20 mouse cellular contexts compared by ENCODE assay signal in genomic region chr2:173710193-173710592, GRCm38 (mm10). TPM values are rescaled to one million over a fixed set of nuclear protein-coding genes. Genes with fewer than 3 reads are reported as not detected.
"Had no signal": no experiment of that assay in that cellular context is flagged by ENCODE, and none has a peak within 500 bp of the region (broad histone marks: within the 10 kb centered on the region; RNA-seq: fewer than 3 reads in every experiment).

No protein-coding gene starts in this region.

- ATAC-seq: liver, postnatal 0 days; midbrain, embryonic 13.5 days had no signal

- H3K9me3 ChIP-seq: liver, embryonic 13.5 days; lung, embryonic 15.5 days; midbrain, embryonic 13.5 days had no signal

- H3K4me1 ChIP-seq: lung, embryonic 15.5 days had no signal

- H3K4me3 ChIP-seq: left cerebral cortex, adult 2 months; liver, embryonic 13.5 days; lung, embryonic 15.5 days; midbrain, embryonic 13.5 days had no signal

- H3K27me3 ChIP-seq: liver, embryonic 13.5 days; lung, embryonic 15.5 days; midbrain, embryonic 13.5 days had no signal

- DNase-seq: kidney, postnatal 10 days; kidney, postnatal 4 days; liver; liver, embryonic 13.5 days; liver, postnatal 0 days; right cerebral cortex, postnatal 25 days; thymus, adult 18-20 months; thymus, postnatal 14 days had no signal

- H3K9ac ChIP-seq: liver, embryonic 13.5 days; liver, postnatal 0 days; lung, embryonic 15.5 days; midbrain, embryonic 13.5 days had no signal

- H3K27ac ChIP-seq: left cerebral cortex, adult 2 months; liver, embryonic 13.5 days; lung, embryonic 15.5 days; midbrain, embryonic 13.5 days had no signal

- H3K4me2 ChIP-seq: liver, embryonic 13.5 days; lung, embryonic 15.5 days; midbrain, embryonic 13.5 days had no signal

RNA-seq across cellular contexts. Expression of gene 1700010B08Rik, which starts 9.0 kb away (rescaled TPM):
- total RNA-seq: layer of hippocampus, postnatal 25 days; left cerebral cortex, adult 2 months; left cerebral cortex, postnatal 14 days; megakaryocyte progenitor cell, adult 5-6 weeks; midbrain, postnatal 0 days had no signal
- polyA plus RNA-seq: kidney, embryonic 14.5 days; limb, embryonic 11.5 days; liver, embryonic 13.5 days; liver, postnatal 0 days; lung, embryonic 15.5 days; midbrain, embryonic 13.5 days; midbrain, postnatal 0 days; neural tube, embryonic 14.5 days; small intestine, adult 2 months; stomach, embryonic 14.5 days had no signal
